In genomic region chr17:65677742-65678141, GRCm38 (mm10) we compare ENCODE assay signal across 18 mouse cellular contexts. TPM values are rescaled to one million over a fixed set of nuclear protein-coding genes. Genes with fewer than 3 reads are reported as not detected.
DNase-seq lines count a peak whose midpoint lies in the region; ATAC-seq and TF ChIP-seq lines count a peak whose summit lies in the region.
"Had no signal": no experiment of that assay in that cellular context is flagged by ENCODE, and none has a peak within 500 bp of the region (broad histone marks: within the 10 kb centered on the region; RNA-seq: fewer than 3 reads in every experiment).

No protein-coding gene starts in this region.

- H3K27ac ChIP-seq in embryonic facial prominence, embryonic 11.5 days (replicated peaks; ENCODE audit: low read depth, low read length) = no peak overlapping the region
- no peak overlapping the region for H3K27ac ChIP-seq in embryonic facial prominence, embryonic 10.5 days (replicated peaks)
- H3K27ac ChIP-seq in left cerebral cortex, adult 2 months = no peak overlapping the region
- H3K27ac ChIP-seq: midbrain, embryonic 10.5 days had no signal

- intact Hi-C loops in left cerebral cortex, adult 2 months (cut with DNase I) = loop anchor here (5.0 kb wide), 1 partner anchor 65 kb away; the partner anchor contains the start of gene Vapa

- H3K36me3 ChIP-seq in embryonic facial prominence, embryonic 11.5 days (replicated peaks; ENCODE audit: control insufficient read depth, insufficient read depth, low read depth, low read length) = no peaks in the 10 kb centered on the region
- H3K36me3 ChIP-seq in embryonic facial prominence, embryonic 10.5 days (replicated peaks) = peaks cover 6% of the 10 kb centered on the region; the same call in 1 of the 2 replicates

- peak; percentile 21 for DNase-seq in embryonic facial prominence, embryonic 11.5 days (ENCODE audit: low spot score)
- DNase-seq in embryonic facial prominence, embryonic 10.5 days (ENCODE audit: low spot score) = no peak
- DNase-seq in left cerebral cortex, adult 2 months (ENCODE audit: extremely low spot score in 1 of 2, low spot score in 2 of 2) = no peak
- DNase-seq in left cerebral cortex, adult 8-10 months (ENCODE audit: low spot score in 2 of 2) = no peak
- DNase-seq in 3T3-L1 (ENCODE audit: low read depth, low spot score) (peak; percentile 53), ZHBTc4 (ENCODE audit: low read depth, low spot score) (peak; percentile 45)
- no peak for DNase-seq in right cerebral cortex, postnatal 4 days
- DNase-seq in gastrocnemius, postnatal 10 days = no peak
- DNase-seq: adrenal gland, postnatal 14 days; B cell, adult 2 months; heart, adult 18-20 months; kidney, adult 11 months; lung, adult 2 months; spleen, adult 18-20 months had no signal

- peak; percentile 63 for TF ChIP-seq CTCF in left cerebral cortex, adult 2 months (IDR thresholded peaks at IDR 0.05)

- no peaks in the 10 kb centered on the region for H3K4me1 ChIP-seq in embryonic facial prominence, embryonic 11.5 days (ENCODE audit: control insufficient read depth, insufficient read depth, low read length)
- peaks cover 20% of the 10 kb centered on the region for H3K4me1 ChIP-seq in embryonic facial prominence, embryonic 10.5 days
- H3K4me1 ChIP-seq: midbrain, embryonic 10.5 days had no signal

- 91% methylated on average over 1 of the region's 1 CpGs for WGBS in embryonic facial prominence, embryonic 11.5 days
- whole genome bisulfite sequencing in embryonic facial prominence, embryonic 10.5 days = 94% methylated on average over 1 of the region's 1 CpGs

- ATAC-seq in embryonic facial prominence, embryonic 11.5 days (replicated peaks; ENCODE audit: insufficient number of reproducible peaks, low FRiP score, low TSS enrichment, low read depth) = no peak

- no peak overlapping the region for H3K4me2 ChIP-seq in embryonic facial prominence, embryonic 11.5 days (ENCODE audit: low read depth, low read length)

- H3K9ac ChIP-seq in embryonic facial prominence, embryonic 11.5 days (replicated peaks; ENCODE audit: low read length) = no peak overlapping the region

- H3K27me3 ChIP-seq in embryonic facial prominence, embryonic 11.5 days (ENCODE audit: control insufficient read depth, insufficient read depth, low read length) = no peaks in the 10 kb centered on the region
- no peaks in the 10 kb centered on the region for H3K27me3 ChIP-seq in embryonic facial prominence, embryonic 10.5 days (replicated peaks; ENCODE audit: low read depth, poor library complexity, severe bottlenecking)

- no peak overlapping the region for H3K4me3 ChIP-seq in embryonic facial prominence, embryonic 11.5 days (ENCODE audit: low read depth, low read length)
- H3K4me3 ChIP-seq in embryonic facial prominence, embryonic 10.5 days = no peak overlapping the region
- H3K4me3 ChIP-seq in left cerebral cortex, adult 2 months = no peak overlapping the region
- H3K4me3 ChIP-seq: midbrain, embryonic 10.5 days had no signal

- no peaks in the 10 kb centered on the region for H3K9me3 ChIP-seq in embryonic facial prominence, embryonic 11.5 days (replicated peaks; ENCODE audit: control insufficient read depth, low read length)
- H3K9me3 ChIP-seq in embryonic facial prominence, embryonic 10.5 days = no peaks in the 10 kb centered on the region
- H3K9me3 ChIP-seq: midbrain, embryonic 10.5 days had no signal

RNA-seq across cellular contexts. Expression of gene Txndc2, which starts 35.8 kb away (rescaled TPM):
- 0.18 and 0.38 TPM in 2 replicates for polyA plus RNA-seq in embryonic facial prominence, embryonic 11.5 days (2014; fragmentation: Nextera tagmentation; extraction: Ambion mirVana)
- 0.07 TPM in 1 of 2 replicates, not detected in the other for polyA plus RNA-seq in embryonic facial prominence, embryonic 10.5 days (2016; fragmentation: Nextera tagmentation; extraction: Ambion mirVana)
- under 1 TPM; 0.19 to 0.25 TPM for total RNA-seq in left cerebral cortex, adult 2 months (2021)
- under 1 TPM in 1 of 4 experiments, not detected in 3; 0.25 TPM for total RNA-seq in left cerebral cortex, adult 8-10 months (2022)
- total RNA-seq in gastrocnemius, postnatal 10 days (2021) = under 1 TPM in 1 of 2 experiments, not detected in 1; 0.14 TPM
- total RNA-seq: heart, adult 18-20 months; heart, postnatal 25 days; layer of hippocampus, adult 8-10 months; left cerebral cortex, postnatal 25 days had no signal
- polyA plus RNA-seq: midbrain, embryonic 10.5 days had no signal

Comparison
In these comparisons a context has a peak if more than half of its experiments do, and no peak if none do; other contexts are left out.
1. DNase-seq: peak in embryonic facial prominence, embryonic 11.5 days (single experiment), 3T3-L1 (single experiment) and ZHBTc4 (single experiment); none in embryonic facial prominence, embryonic 10.5 days (single experiment), left cerebral cortex, adult 2 months (0 of 2), left cerebral cortex, adult 8-10 months (0 of 2), right cerebral cortex, postnatal 4 days (single experiment) and gastrocnemius, postnatal 10 days (single experiment).